Mouse (Mus musculus) splenic B cell, adult 2 months (primary cell): ENCODE results near the gene Slc8a3.

ENCODE experiments used
- DNase-seq: peaks from one replicate; pipeline ENCODE4 v3.0.0-alpha.2; 2011; ENCODE audit warnings: low read depth, low spot score
- H3K27me3 ChIP-seq: 2 replicates; pipeline ENCODE4 v1.6.1; 2012; ENCODE audit warnings: mild to moderate bottlenecking, low read length, moderate library complexity, mixed read lengths; ENCODE audit not compliant: control insufficient read depth, poor library complexity, insufficient read depth, severe bottlenecking
- H3K36me3 ChIP-seq: 2 replicates; pipeline ENCODE4 v1.6.1; 2012; ENCODE audit warnings: mild to moderate bottlenecking, low read length, moderate library complexity, mixed read lengths; ENCODE audit not compliant: control insufficient read depth, poor library complexity, insufficient read depth, severe bottlenecking

Gene Slc8a3

GRCm38 (mm10) chr12:81269246-81269645 is 63.7 kb downstream of the Slc8a3 start:
- DNase-seq, result no peak
- Histone ChIP-seq H3K36me3 (no peaks in the 10 kb centered on the region), H3K27me3 (no peaks in the 10 kb centered on the region)

GRCm38 (mm10) chr12:81262821-81263220 is 70.2 kb downstream of the Slc8a3 start:
- H3K36me3 ChIP-seq, result no peaks in the 10 kb centered on the region
- DNase-seq, result no peak
- H3K27me3 ChIP-seq, result no peaks in the 10 kb centered on the region

- no peaks in the 10 kb centered on the region for H3K27me3 ChIP-seq
- no peak for DNase-seq
- H3K36me3 ChIP-seq, result no peaks in the 10 kb centered on the region
Measured at GRCm38 (mm10) chr12:81258215-81258614, 74.8 kb downstream of the Slc8a3 start.

- no peak for DNase-seq
- no peaks in the 10 kb centered on the region for H3K36me3 ChIP-seq
- H3K27me3 ChIP-seq, result no peaks in the 10 kb centered on the region
Measured at GRCm38 (mm10) chr12:81245411-81245810, 87.6 kb downstream of the Slc8a3 start.

- Histone ChIP-seq H3K36me3 (no peaks in the 10 kb centered on the region), H3K27me3 (no peaks in the 10 kb centered on the region)
- DNase-seq, result no peak
Measured at GRCm38 (mm10) chr12:81244954-81245353, 88.0 kb downstream of the Slc8a3 start.

- no peaks in the 10 kb centered on the region for H3K27me3 ChIP-seq
- H3K36me3 ChIP-seq, result no peaks in the 10 kb centered on the region
- no peak for DNase-seq
Measured at GRCm38 (mm10) chr12:81244492-81244891, 88.5 kb downstream of the Slc8a3 start.

- Histone ChIP-seq H3K27me3 (no peaks in the 10 kb centered on the region), H3K36me3 (no peaks in the 10 kb centered on the region)
- no peak for DNase-seq
Measured at GRCm38 (mm10) chr12:81241676-81242075, 91.3 kb downstream of the Slc8a3 start.

- DNase-seq, result no peak
- Histone ChIP-seq H3K36me3 (no peaks in the 10 kb centered on the region), H3K27me3 (no peaks in the 10 kb centered on the region)
Measured at GRCm38 (mm10) chr12:81241096-81241495, 91.9 kb downstream of the Slc8a3 start.

- DNase-seq, result no peak
- Histone ChIP-seq H3K27me3 (no peaks in the 10 kb centered on the region), H3K36me3 (no peaks in the 10 kb centered on the region)
Measured at GRCm38 (mm10) chr12:81237158-81237557, 95.8 kb downstream of the Slc8a3 start.

GRCm38 (mm10) chr12:81235456-81236330 is 97.3 kb downstream of the Slc8a3 start:
- Histone ChIP-seq H3K36me3 (no peaks in the 10 kb centered on the region), H3K27me3 (no peaks in the 10 kb centered on the region)
- no peak for DNase-seq

- DNase-seq, result no peak
- no peaks in the 10 kb centered on the region for H3K27me3 ChIP-seq
- no peaks in the 10 kb centered on the region for H3K36me3 ChIP-seq
Measured at GRCm38 (mm10) chr12:81233746-81234380, 99.1 kb downstream of the Slc8a3 start.

GRCm38 (mm10) chr12:81227767-81228460 is 105.1 kb downstream of the Slc8a3 start:
- H3K36me3 ChIP-seq, result no peaks in the 10 kb centered on the region
- H3K27me3 ChIP-seq, result no peaks in the 10 kb centered on the region
- DNase-seq, result no peak

- DNase-seq, result no peak
- H3K27me3 ChIP-seq, result no peaks in the 10 kb centered on the region
Measured at GRCm38 (mm10) chr12:81226590-81226989, 106.4 kb downstream of the Slc8a3 start.

GRCm38 (mm10) chr12:81225966-81226577 is 106.9 kb downstream of the Slc8a3 start:
- Histone ChIP-seq H3K27me3 (no peaks in the 10 kb centered on the region), H3K36me3 (no peaks in the 10 kb centered on the region)
- DNase-seq, result no peak

More at GRCm38 (mm10) chr12:81226590-81226989, 106.4 kb downstream of the Slc8a3 start:
- H3K36me3 ChIP-seq, result no peaks in the 10 kb centered on the region
